Mouse (Mus musculus) CH12.LX (cell line): ENCODE results near the gene Entpd1.

Experiments
- CTCF ChIP-seq, 2 experiments: IDR thresholded peaks in 1 of 2; conservative IDR thresholded peaks in 1 of 2; 2 replicates each; pipeline ENCODE4 v1.5.1; 2011 to 2012; ENCODE audit warnings: low read depth in 2 of 2, low read length in 2 of 2, improper control_type of control experiment in 1 of 2, inconsistent platforms in 1 of 2, mild to moderate bottlenecking in 1 of 2, moderate library complexity in 1 of 2
- E2F4 ChIP-seq: IDR thresholded peaks from 2 replicates; pipeline ENCODE4 v1.6.1; 2011; ENCODE audit warnings: low read depth, low read length, improper control_type of control experiment; ENCODE audit not compliant: insufficient replicate concordance
- MAZ ChIP-seq: IDR thresholded peaks from 2 replicates; pipeline ENCODE4 v1.6.1; 2012; ENCODE audit warnings: low read depth, mild to moderate bottlenecking, inconsistent platforms, low read length, improper control_type of control experiment, moderate library complexity
- POLR2A ChIP-seq: IDR thresholded peaks from 2 replicates; pipeline ENCODE4 v1.6.1; 2011; ENCODE audit warnings: low read depth, mild to moderate bottlenecking, improper control_type of control experiment, low read length
- SIN3A ChIP-seq: IDR thresholded peaks from 2 replicates; pipeline ENCODE4 v1.6.1; 2012; ENCODE audit warnings: low read length, improper control_type of control experiment, inconsistent platforms
- ZC3H11A ChIP-seq: IDR thresholded peaks from 2 replicates; pipeline ENCODE4 v1.6.1; 2012; ENCODE audit warnings: low read depth, mild to moderate bottlenecking, inconsistent platforms, low read length, improper control_type of control experiment
- ZMIZ1 ChIP-seq: IDR thresholded peaks from 2 replicates; pipeline ENCODE4 v1.6.1; 2012; ENCODE audit warnings: low read depth, mild to moderate bottlenecking, inconsistent platforms, low read length, improper control_type of control experiment

DNA sequence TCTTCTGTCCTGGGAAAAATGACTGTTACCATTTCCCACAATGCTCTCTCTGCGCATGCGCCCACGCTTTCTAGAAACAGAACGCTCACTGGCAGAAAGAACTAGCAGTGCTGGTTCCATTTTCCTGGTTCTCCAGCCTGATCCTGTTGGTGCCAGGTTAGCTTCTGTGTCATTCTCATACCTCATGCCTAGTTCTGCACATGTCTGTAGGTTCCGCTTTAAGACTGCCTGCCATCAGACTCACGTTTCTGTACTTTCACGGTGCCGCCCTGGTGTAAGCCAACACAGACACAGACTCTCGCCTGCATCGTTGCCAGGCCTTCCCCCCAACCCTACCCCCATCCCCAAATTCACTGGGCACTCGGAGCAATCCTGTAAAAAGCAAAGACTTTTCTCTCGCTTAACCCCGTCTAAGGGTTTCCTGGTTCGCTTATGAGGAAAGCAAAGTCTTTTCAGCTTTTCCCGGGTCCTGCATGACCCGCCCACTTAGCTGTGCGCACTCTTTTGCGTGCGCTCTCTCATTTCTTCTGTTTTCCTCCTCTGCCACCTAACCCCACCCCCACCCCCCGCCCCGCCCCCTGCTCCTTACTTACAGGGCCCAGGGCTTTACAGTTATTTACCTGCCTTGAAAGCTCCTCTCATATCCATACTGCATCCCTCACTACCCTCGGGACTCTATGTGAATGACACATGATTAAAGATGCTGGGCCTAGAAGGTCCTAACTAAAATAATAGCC, 150.0 kb downstream of the Entpd1 start:
- TF ChIP-seq SIN3A (no peak), CTCF (conservative IDR thresholded peaks at IDR 0.05 in 1 of 2, IDR thresholded peaks at IDR 0.05 in 1 of 2; ENCODE audit: low read depth in 2 of 2, low read length in 2 of 2) (no peak), POLR2A (no peak), E2F4 (no peak), ZC3H11A (no peak), ZMIZ1 (no peak), MAZ (no peak)
